Mouse (Mus musculus) megakaryocyte, embryonic 14.5 days (primary cell): ENCODE measurements at regions not wholly inside any gene's neighbourhood (a gene's known extent, or its start where the extent isn't known, plus 50 kb on each side); places are given as distances from the start of the nearest gene placed in this dataset.

Experiments
- FLI1 ChIP-seq: IDR thresholded peaks from 2 replicates; pipeline ENCODE4 v1.6.1; 2012; ENCODE audit warnings: low read length, inconsistent platforms, mixed read lengths
- GATA1 ChIP-seq: IDR thresholded peaks from 3 replicates; pipeline ENCODE4 v1.6.1; 2012; ENCODE audit warnings: mixed read lengths, low read length, inconsistent platforms, borderline replicate concordance

GRCm38 (mm10) chr2:148507523-148507922, 64.2 kb upstream of the Cd93 start:
- TF ChIP-seq GATA1 (no peak), FLI1 (no peak)
